ENCODE assay signal across 1 mouse cellular context in the genomic region with DNA sequence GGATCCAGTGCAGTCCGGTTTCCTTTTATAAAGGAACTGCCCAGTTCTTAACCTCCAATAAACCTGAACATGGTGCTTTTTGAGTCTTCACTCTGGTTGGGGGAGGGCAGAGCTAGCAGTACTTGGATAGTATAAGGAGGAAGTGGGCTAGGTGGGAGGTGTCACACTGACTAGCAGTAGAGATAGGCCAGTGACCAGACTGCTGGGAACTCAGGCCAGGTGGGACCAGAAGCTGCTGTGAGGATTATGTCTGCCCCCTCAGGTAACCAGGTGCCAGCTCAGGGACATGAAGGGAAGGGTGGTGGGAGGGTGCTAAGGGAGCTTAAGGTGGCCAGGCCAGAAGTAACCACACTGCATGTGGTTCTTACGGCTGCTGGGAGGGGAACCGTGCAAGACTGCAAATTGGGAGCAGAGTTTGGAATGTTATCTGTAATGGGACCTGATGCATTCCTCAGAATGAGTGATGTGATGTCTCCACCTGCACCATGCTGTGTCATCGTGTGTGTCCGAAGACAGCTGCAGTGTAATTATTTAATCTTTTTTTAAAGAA.
TF ChIP-seq lines count a peak whose summit lies in the region.

No protein-coding gene starts in this region.

TF ChIP-seq in CH12.LX, 34 proteins besides CTCF, POLR2A, EP300 and RAD21:
- no peak for TF ChIP-seq TBP (conservative IDR thresholded peaks at IDR 0.05; ENCODE audit: low read depth, low read length)
- TF ChIP-seq JUND (conservative IDR thresholded peaks at IDR 0.05; ENCODE audit: low read depth, low read length), result no peak
- TF ChIP-seq E2F4 (IDR thresholded peaks at IDR 0.05; ENCODE audit: insufficient replicate concordance, low read depth, low read length), result no peak
- TF ChIP-seq ZMIZ1 (IDR thresholded peaks at IDR 0.05; ENCODE audit: low read depth, low read length), result no peak
- no peak for TF ChIP-seq MYC (IDR thresholded peaks at IDR 0.05; ENCODE audit: low read depth, low read length)
- no peak for TF ChIP-seq USF2 (conservative IDR thresholded peaks at IDR 0.05; ENCODE audit: low read depth, low read length)
- no peak for TF ChIP-seq PAX5 (IDR thresholded peaks at IDR 0.05; ENCODE audit: low read length)
- no peak for TF ChIP-seq SMC3 (IDR thresholded peaks at IDR 0.05; ENCODE audit: low read depth, low read length)
- TF ChIP-seq POLR2AphosphoS2 (IDR thresholded peaks at IDR 0.05; ENCODE audit: low read depth, low read length), result no peak
- TF ChIP-seq JUN (IDR thresholded peaks at IDR 0.05; ENCODE audit: insufficient read depth, low read depth, low read length), result no peak
- TF ChIP-seq MXI1 (IDR thresholded peaks at IDR 0.05; ENCODE audit: low read depth, low read length), result no peak
- no peak for TF ChIP-seq ZKSCAN1 (IDR thresholded peaks at IDR 0.05; ENCODE audit: borderline replicate concordance, low read depth, low read length)
- TF ChIP-seq NRF1 (IDR thresholded peaks at IDR 0.05; ENCODE audit: low read depth, low read length), result no peak
- no peak for TF ChIP-seq CHD2 (IDR thresholded peaks at IDR 0.05; ENCODE audit: low read length)
- TF ChIP-seq ZC3H11A (IDR thresholded peaks at IDR 0.05; ENCODE audit: low read depth, low read length), result no peak
- TF ChIP-seq MAZ (IDR thresholded peaks at IDR 0.05; ENCODE audit: low read depth, low read length), result no peak
